Mouse (Mus musculus) embryonic facial prominence, embryonic 11.5 days (tissue): Measurements from ENCODE around the gene Apol8. TPM values are rescaled to one million over a fixed set of nuclear protein-coding genes. Genes with fewer than 3 reads are reported as not detected.

Source experiments
- ATAC-seq: fragments of 200-750 bp; cut with Nextera tagmentation; replicated peaks from 2 replicates; pipeline ENCODE4 v1.8.0; 2017; ENCODE audit warnings: low read depth; ENCODE audit not compliant: insufficient number of reproducible peaks, low FRiP score, low TSS enrichment
- DNase-seq: peaks from one replicate; pipeline ENCODE4 v3.0.0-alpha.2; 2015; ENCODE audit warnings: low spot score
- H3K27ac ChIP-seq: fragments of 300-500 bp; sonication (generic); replicated peaks from 2 replicates; pipeline ENCODE4 v1.5.1; 2014; ENCODE audit warnings: mild to moderate bottlenecking, low read depth, low read length, control low read depth
- H3K27me3 ChIP-seq: fragments of 300-500 bp; sonication (generic); 2 replicates; pipeline ENCODE4 v1.6.1; 2014; ENCODE audit warnings: mild to moderate bottlenecking, low read length, moderate library complexity, mixed read lengths; ENCODE audit not compliant: control insufficient read depth, insufficient read depth
- H3K36me3 ChIP-seq: fragments of 300-500 bp; sonication (generic); replicated peaks from 2 replicates; pipeline ENCODE4 v1.6.1; 2014; ENCODE audit warnings: low read depth, mild to moderate bottlenecking, low read length, moderate library complexity, mixed read lengths; ENCODE audit not compliant: control insufficient read depth, insufficient read depth
- H3K4me1 ChIP-seq: fragments of 300-500 bp; sonication (generic); 2 replicates; pipeline ENCODE4 v1.6.1; 2014; ENCODE audit warnings: low read length, mixed read lengths; ENCODE audit not compliant: control insufficient read depth, insufficient read depth
- H3K4me2 ChIP-seq: fragments of 300-500 bp; sonication (generic); 2 replicates; pipeline ENCODE4 v1.6.1; 2014; ENCODE audit warnings: low read depth, mild to moderate bottlenecking, control low read depth, low read length, moderate library complexity
- H3K4me3 ChIP-seq: fragments of 300-500 bp; sonication (generic); 2 replicates; pipeline ENCODE4 v1.5.1; 2014; ENCODE audit warnings: low read depth, low read length, control low read depth
- H3K9ac ChIP-seq: fragments of 300-500 bp; sonication (generic); replicated peaks from 2 replicates; pipeline ENCODE4 v1.6.1; 2014; ENCODE audit warnings: mild to moderate bottlenecking, control low read depth, low read length
- H3K9me3 ChIP-seq: fragments of 300-500 bp; sonication (generic); replicated peaks from 2 replicates; pipeline ENCODE4 v1.6.1; 2016; ENCODE audit warnings: mild to moderate bottlenecking, low read length, inconsistent platforms, mixed read lengths; ENCODE audit not compliant: control insufficient read depth
- WGBS: fragments of 180-500 bp; shearing (Covaris S2); extraction: QIAGEN DNeasy Blood & Tissue Kit; methylation state at CpG from one replicate; pipeline ENCODE4 v1.1.7; 2014; 5-methylcytosine and 5-hydroxymethylcytosine counted together
- polyA plus RNA-seq: library from polyadenylated mRNA; unstranded; fragments of >200 nt; fragmentation: Nextera tagmentation; extraction: Ambion mirVana; gene quantifications from 2 replicates; pipeline ENCODE4 v1.2.1, GENCODE M21; 2014

Gene Apol8
- polyA plus RNA-seq = 0.29 TPM in 1 of 2 replicates, not detected in the other

- DNase-seq (peak; percentile 74), ATAC-seq (no peak)
- Histone ChIP-seq H3K9ac (no peak within 1 kb of the TSS), H3K27ac (no peak within 1 kb of the TSS), H3K4me3 (no peak within 1 kb of the TSS), H3K9me3 (no peaks in the 10 kb centered on the region), H3K27me3 (no peaks in the 10 kb centered on the region), H3K4me2 (no peak within 1 kb of the TSS), H3K4me1 (no peaks in the 10 kb centered on the region), H3K36me3 (no peaks in the 10 kb centered on the region; the same call in none of the 2 replicates)
- WGBS = 5% methylated on average over 9 of the region's 9 CpGs
Measured at GRCm38 (mm10) chr15:77756848-77757247, at the start of gene Apol8. Gene Apol8, minus strand, starts transcription at chr15:77757003.

- Histone ChIP-seq H3K36me3 (no peaks in the 10 kb centered on the region; the same call in 1 of the 2 replicates), H3K9ac (no peak overlapping the region), H3K4me1 (no peaks in the 10 kb centered on the region), H3K4me3 (no peak overlapping the region), H3K4me2 (no peak overlapping the region), H3K27me3 (no peaks in the 10 kb centered on the region), H3K27ac (no peak overlapping the region), H3K9me3 (no peaks in the 10 kb centered on the region)
- 82% methylated on average over 4 of the region's 4 CpGs for WGBS
- DNase-seq (no peak), ATAC-seq (no peak)
Measured at GRCm38 (mm10) chr15:77805657-77806056, 48.9 kb upstream of the Apol8 start.

GRCm38 (mm10) chr15:77804949-77805348 is 48.1 kb upstream of the Apol8 start:
- no peaks in the 10 kb centered on the region for H3K9me3 ChIP-seq
- no peak overlapping the region for H3K27ac ChIP-seq
- H3K4me3 ChIP-seq = no peak overlapping the region
- no peak overlapping the region for H3K4me2 ChIP-seq
- 72% methylated on average over 9 of the region's 9 CpGs for WGBS
- H3K9ac ChIP-seq = no peak overlapping the region
- no peaks in the 10 kb centered on the region; the same call in 1 of the 2 replicates for H3K36me3 ChIP-seq
- ATAC-seq = no peak
- DNase-seq = no peak
- no peaks in the 10 kb centered on the region for H3K27me3 ChIP-seq
- H3K4me1 ChIP-seq = peaks cover 2% of the 10 kb centered on the region; the same call in 1 of the 2 replicates

GRCm38 (mm10) chr15:77804460-77804859 is 47.7 kb upstream of the Apol8 start:
- Histone ChIP-seq H3K27ac (no peak overlapping the region), H3K9me3 (no peaks in the 10 kb centered on the region), H3K4me1 (peaks cover 4% of the 10 kb centered on the region; the same call in 1 of the 2 replicates), H3K9ac (no peak overlapping the region), H3K36me3 (no peaks in the 10 kb centered on the region; the same call in 1 of the 2 replicates), H3K4me2 (no peak overlapping the region), H3K4me3 (no peak overlapping the region), H3K27me3 (no peaks in the 10 kb centered on the region)
- 77% methylated on average over 6 of the region's 6 CpGs for WGBS
- DNase-seq = no peak
- ATAC-seq = no peak

GRCm38 (mm10) chr15:77803747-77804146 is 46.9 kb upstream of the Apol8 start:
- Histone ChIP-seq H3K9ac (no peak overlapping the region), H3K27me3 (no peaks in the 10 kb centered on the region), H3K4me3 (no peak overlapping the region), H3K4me1 (peaks cover 7% of the 10 kb centered on the region; the same call in 1 of the 2 replicates), H3K27ac (no peak overlapping the region), H3K4me2 (no peak overlapping the region), H3K36me3 (no peaks in the 10 kb centered on the region; the same call in 1 of the 2 replicates), H3K9me3 (no peaks in the 10 kb centered on the region)
- ATAC-seq = no peak
- DNase-seq = no peak
- WGBS = 45% methylated on average over 3 of the region's 3 CpGs

- H3K9me3 ChIP-seq = no peaks in the 10 kb centered on the region
- H3K4me2 ChIP-seq = no peak overlapping the region
- peaks cover 12% of the 10 kb centered on the region for H3K4me1 ChIP-seq
- no peak for DNase-seq
- H3K36me3 ChIP-seq = no peaks in the 10 kb centered on the region; the same call in 1 of the 2 replicates
- no peaks in the 10 kb centered on the region for H3K27me3 ChIP-seq
- no peak overlapping the region for H3K9ac ChIP-seq
- H3K4me3 ChIP-seq = no peak overlapping the region
- H3K27ac ChIP-seq = no peak overlapping the region
- 81% methylated on average over 4 of the region's 4 CpGs for WGBS
- ATAC-seq = no peak
Measured at GRCm38 (mm10) chr15:77802992-77803391, 46.2 kb upstream of the Apol8 start.

GRCm38 (mm10) chr15:77801188-77801587 is 44.4 kb upstream of the Apol8 start:
- ATAC-seq (no peak), DNase-seq (no peak)
- Histone ChIP-seq H3K27ac (no peak overlapping the region), H3K9ac (no peak overlapping the region), H3K36me3 (no peaks in the 10 kb centered on the region; the same call in 1 of the 2 replicates), H3K4me2 (no peak overlapping the region), H3K9me3 (no peaks in the 10 kb centered on the region), H3K4me1 (peaks cover 12% of the 10 kb centered on the region), H3K4me3 (no peak overlapping the region), H3K27me3 (no peaks in the 10 kb centered on the region)
- 79% methylated on average over 4 of the region's 4 CpGs for WGBS

- no peak overlapping the region; the same call in 1 of the 2 replicates for H3K27ac ChIP-seq
- no peak overlapping the region for H3K9ac ChIP-seq
- no peaks in the 10 kb centered on the region for H3K9me3 ChIP-seq
- no peak for ATAC-seq
- peaks cover 12% of the 10 kb centered on the region for H3K4me1 ChIP-seq
- no peaks in the 10 kb centered on the region; the same call in 1 of the 2 replicates for H3K36me3 ChIP-seq
- no peak overlapping the region for H3K4me2 ChIP-seq
- DNase-seq = no peak
- H3K27me3 ChIP-seq = no peaks in the 10 kb centered on the region
- H3K4me3 ChIP-seq = no peak overlapping the region
Measured at GRCm38 (mm10) chr15:77800511-77800910, 43.7 kb upstream of the Apol8 start.
